Mouse (Mus musculus) midbrain, embryonic 14.5 days (tissue): ENCODE measurements around the gene Dock3. TPM values are rescaled to one million over a fixed set of nuclear protein-coding genes. Genes with fewer than 3 reads are reported as not detected.

Source experiments
- ATAC-seq: fragments of 200-750 bp; cut with Nextera tagmentation; 2 replicates; pipeline ENCODE4 v1.8.0; 2017; ENCODE audit warnings: moderate number of reproducible peaks, moderate library complexity; ENCODE audit not compliant: low FRiP score, low TSS enrichment
- DNase-seq: peaks from one replicate; pipeline ENCODE4 v3.0.0-alpha.2; 2015
- H3K27ac ChIP-seq: fragments of 300-500 bp; sonication (generic); replicated peaks from 2 replicates; pipeline ENCODE4 v1.5.1; 2014; ENCODE audit warnings: mild to moderate bottlenecking, low read depth, low read length, moderate library complexity
- H3K27me3 ChIP-seq: fragments of 300-500 bp; sonication (generic); 2 replicates; pipeline ENCODE4 v1.6.1; 2014; ENCODE audit warnings: low read length, control low read depth, mixed read lengths; ENCODE audit not compliant: control insufficient read depth, insufficient read depth
- H3K36me3 ChIP-seq: fragments of 300-500 bp; sonication (generic); 2 replicates; pipeline ENCODE4 v1.6.1; 2014; ENCODE audit warnings: low read length, control low read depth; ENCODE audit not compliant: control insufficient read depth, insufficient read depth
- H3K4me1 ChIP-seq: fragments of 300-500 bp; sonication (generic); 2 replicates; pipeline ENCODE4 v1.6.1; 2014; ENCODE audit warnings: mild to moderate bottlenecking, antibody characterized with exemption, low read length, control low read depth; ENCODE audit not compliant: control insufficient read depth, insufficient read depth
- H3K4me2 ChIP-seq: fragments of 300-500 bp; sonication (generic); 2 replicates; pipeline ENCODE4 v1.6.1; 2014; ENCODE audit warnings: mild to moderate bottlenecking, low read length, moderate library complexity
- H3K4me3 ChIP-seq: fragments of 300-500 bp; sonication (generic); replicated peaks from 2 replicates; pipeline ENCODE4 v1.5.1; 2014; ENCODE audit warnings: low read depth, low read length
- H3K9ac ChIP-seq: fragments of 300-500 bp; sonication (generic); replicated peaks from 2 replicates; pipeline ENCODE4 v1.6.1; 2014; ENCODE audit warnings: mild to moderate bottlenecking, low read length, moderate library complexity
- H3K9me3 ChIP-seq: fragments of 300-500 bp; sonication (generic); 2 replicates; pipeline ENCODE4 v1.6.1; 2016; ENCODE audit warnings: low read length, control low read depth, mixed read lengths; ENCODE audit not compliant: control insufficient read depth
- WGBS: fragments of 180-500 bp; shearing (Covaris S2); extraction: QIAGEN DNeasy Blood & Tissue Kit; methylation state at CpG from one replicate; pipeline ENCODE4 v1.1.7; 2014; 5-methylcytosine and 5-hydroxymethylcytosine counted together
- microRNA-seq: library from miRNA; unstranded; fragments of <30 nt; microRNA quantifications from one replicate; pipeline ENCODE4, GENCODE M21; 2016
- polyA plus RNA-seq: library from polyadenylated mRNA; unstranded; fragments of >200 nt; fragmentation: Nextera tagmentation; extraction: Ambion mirVana; gene quantifications from 2 replicates; pipeline ENCODE4 v1.2.1, GENCODE M21; 2014

Dock3 gene
- polyA plus RNA-seq, 1 experiment from 2014 or later: 25.7 TPM

- ATAC-seq: no peak
- Histone ChIP-seq H3K9ac (no peak overlapping the region), H3K4me2 (no peak overlapping the region), H3K27me3 (no peaks in the 10 kb centered on the region), H3K4me1 (no peaks in the 10 kb centered on the region), H3K36me3 (peaks cover 86% of the 10 kb centered on the region), H3K4me3 (no peak overlapping the region), H3K9me3 (no peaks in the 10 kb centered on the region), H3K27ac (no peak overlapping the region)
- no peak for DNase-seq
- WGBS: 94% methylated on average over 11 of the region's 11 CpGs
Measured at GRCm38 (mm10) chr9:106858036-106858435, 373.7 kb downstream of the Dock3 start.

GRCm38 (mm10) chr9:106856664-106857063 lies 375.0 kb downstream of the Dock3 start:
- peaks cover 91% of the 10 kb centered on the region for H3K36me3 ChIP-seq
- no peak for DNase-seq
- H3K9ac ChIP-seq: no peak overlapping the region
- no peaks in the 10 kb centered on the region for H3K9me3 ChIP-seq
- no peak overlapping the region for H3K4me2 ChIP-seq
- 90% methylated on average over 3 of the region's 3 CpGs for WGBS
- H3K27ac ChIP-seq: no peak overlapping the region
- no peak overlapping the region for H3K4me3 ChIP-seq
- ATAC-seq: no peak
- no peaks in the 10 kb centered on the region for H3K4me1 ChIP-seq
- no peaks in the 10 kb centered on the region for H3K27me3 ChIP-seq

Small RNA genes within 50 kb of the gene (microRNA-seq; reads per million reads assigned to microRNA genes)
- gene Gm22238: not detected

Other genes with a start within 250 kb of the Dock3 start
- 1.5 and 1.8 TPM in 2 replicates for gene Mapkapk3, start 58.0 kb upstream of the Dock3 start, polyA plus RNA-seq
- gene Cish, start 64.1 kb upstream of the Dock3 start, polyA plus RNA-seq: 5.0 and 5.5 TPM in 2 replicates
- 20.9 and 21.7 TPM in 2 replicates for gene Hemk1, start 106.4 kb upstream of the Dock3 start, polyA plus RNA-seq
- gene 6430571L13Rik, start 108.7 kb upstream of the Dock3 start, polyA plus RNA-seq: 4.1 and 6.3 TPM in 2 replicates
- gene Cacna2d2, start 167.7 kb upstream of the Dock3 start, polyA plus RNA-seq: 7.9 and 10.6 TPM in 2 replicates